Mouse (Mus musculus): ENCODE data around the gene Synpo2l. TPM values are rescaled to one million over a fixed set of nuclear protein-coding genes. Genes with fewer than 3 reads are reported as not detected.

Gene Synpo2l
- 0.07 TPM for polyA plus RNA-seq (2017; shearing (Covaris generic))

GRCm38 (mm10) chr14:20668154-20668810 is at the start of gene Synpo2l:
TSS of gene Synpo2l (minus strand) at chr14:20668354.

DNA sequence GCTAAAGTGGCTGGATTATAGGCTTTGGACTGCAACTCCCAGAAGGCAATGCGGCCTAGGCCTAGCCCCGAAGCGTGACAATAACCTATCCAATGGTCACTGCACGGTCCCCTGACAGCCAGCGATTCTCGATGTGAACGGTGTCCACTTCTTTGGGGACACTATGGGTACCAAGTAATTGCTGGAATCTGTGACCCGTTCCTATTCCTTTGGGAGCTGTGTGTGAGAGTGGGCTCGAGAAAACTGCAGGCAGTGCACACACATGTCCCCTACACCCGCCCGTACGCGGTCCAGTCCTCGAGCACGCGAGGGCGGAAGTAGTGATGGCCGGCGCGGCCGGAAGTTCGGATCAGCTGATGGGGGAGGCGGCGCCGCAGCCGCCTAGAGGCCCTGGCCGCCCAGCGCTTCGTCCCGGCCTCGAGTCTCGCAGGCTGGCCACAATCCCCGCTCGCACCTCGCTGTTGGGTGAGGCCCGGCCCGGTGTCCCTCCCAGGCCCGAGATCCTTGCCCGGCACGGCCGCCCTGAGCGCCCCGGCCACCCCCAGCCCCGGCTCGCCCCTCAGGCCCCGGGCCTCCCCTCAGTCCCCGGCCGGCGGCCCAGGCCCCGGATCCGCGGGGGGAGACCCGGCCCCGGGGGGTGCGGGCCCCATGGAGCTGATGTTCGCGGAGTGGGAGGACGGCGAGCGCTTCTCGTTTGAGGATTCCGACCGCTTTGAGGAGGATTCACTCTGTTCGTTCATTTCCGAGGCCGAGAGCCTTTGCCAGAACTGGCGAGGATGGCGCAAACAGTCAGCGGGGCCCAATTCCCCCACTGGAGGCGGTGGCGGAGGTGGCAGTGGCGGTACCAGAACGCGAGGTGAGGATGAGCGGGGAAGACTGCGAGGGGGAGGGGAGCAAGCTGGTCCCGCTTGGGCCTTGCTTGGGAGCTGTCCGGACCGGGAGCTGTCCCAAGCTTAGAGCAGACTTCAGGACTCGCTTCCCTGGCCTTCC is 39.3 kb upstream of the Synpo2l start, which contains the start of gene Zswim8:
TSS of gene Zswim8 (plus strand) at position 352 of the 990 bp plus-strand sequence.

DNA sequence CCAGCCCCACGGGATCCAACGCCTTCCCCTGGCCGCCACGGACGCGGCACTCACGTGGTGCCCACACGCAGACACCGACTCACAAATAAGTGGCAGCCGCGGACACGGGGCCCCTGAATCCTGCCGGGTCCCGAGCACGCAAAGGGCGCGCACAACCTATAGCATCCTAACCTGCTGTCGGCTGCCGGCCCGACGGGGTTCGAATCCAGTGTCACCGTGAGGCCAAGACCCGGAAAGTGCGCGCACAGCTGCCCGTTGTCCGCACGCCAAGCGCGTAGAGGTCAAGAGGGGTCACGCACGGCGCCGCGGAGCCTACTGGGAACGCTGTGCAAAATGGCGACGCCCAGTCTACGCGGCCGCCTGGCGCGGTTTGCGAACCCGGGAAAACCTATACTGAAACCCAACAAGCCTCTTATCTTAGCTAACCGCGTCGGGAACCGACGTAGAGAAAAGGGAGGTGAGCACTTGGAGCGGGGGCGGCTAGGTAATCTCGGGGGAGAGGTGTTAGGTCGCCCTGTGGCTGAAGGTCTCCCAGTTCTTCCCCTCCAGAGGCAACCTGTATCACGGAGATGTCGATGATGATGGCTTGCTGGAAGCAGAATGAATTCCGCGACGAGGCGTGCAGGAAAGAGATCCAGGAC is 34.7 kb upstream of the Synpo2l start, which contains the start of gene Chchd1:
TSS of gene Chchd1 (plus strand) at position 266 of the 641 bp plus-strand sequence.

GRCm38 (mm10) chr14:20694884-20695760 is 27.0 kb upstream of the Synpo2l start, which contains the start of gene Fut11:
TSS of gene Fut11 (plus strand) at chr14:20694968.

GRCm38 (mm10) chr14:20674064-20674833 is 6.1 kb upstream of the Synpo2l start, which contains the start of gene Sec24c:
TSS of gene Sec24c (plus strand) at chr14:20674308.

DNA sequence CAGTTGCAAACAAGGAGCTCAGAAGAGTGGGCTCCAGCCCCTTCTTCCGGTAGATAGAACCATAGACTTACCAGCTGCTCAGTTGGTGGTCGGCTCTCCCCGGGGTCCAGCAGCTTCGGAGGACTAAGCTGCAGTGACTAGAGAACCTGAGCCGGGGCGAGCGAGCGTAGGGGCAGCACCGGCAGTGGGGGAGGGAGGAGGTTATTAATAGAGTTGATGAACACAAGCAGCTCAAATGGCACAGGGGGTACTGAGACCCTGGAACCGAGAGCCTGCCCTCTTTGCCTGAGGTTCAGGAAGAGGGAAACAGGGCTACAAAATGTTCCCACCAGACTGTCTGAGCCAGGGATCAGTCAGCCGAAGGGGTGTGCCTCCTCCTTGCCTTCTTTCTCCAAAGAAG is 11.8 kb downstream of the Synpo2l start, which contains the start of gene Myoz1:
TSS of gene Myoz1 (minus strand) at position 180 of the 400 bp plus-strand sequence.

DNA sequence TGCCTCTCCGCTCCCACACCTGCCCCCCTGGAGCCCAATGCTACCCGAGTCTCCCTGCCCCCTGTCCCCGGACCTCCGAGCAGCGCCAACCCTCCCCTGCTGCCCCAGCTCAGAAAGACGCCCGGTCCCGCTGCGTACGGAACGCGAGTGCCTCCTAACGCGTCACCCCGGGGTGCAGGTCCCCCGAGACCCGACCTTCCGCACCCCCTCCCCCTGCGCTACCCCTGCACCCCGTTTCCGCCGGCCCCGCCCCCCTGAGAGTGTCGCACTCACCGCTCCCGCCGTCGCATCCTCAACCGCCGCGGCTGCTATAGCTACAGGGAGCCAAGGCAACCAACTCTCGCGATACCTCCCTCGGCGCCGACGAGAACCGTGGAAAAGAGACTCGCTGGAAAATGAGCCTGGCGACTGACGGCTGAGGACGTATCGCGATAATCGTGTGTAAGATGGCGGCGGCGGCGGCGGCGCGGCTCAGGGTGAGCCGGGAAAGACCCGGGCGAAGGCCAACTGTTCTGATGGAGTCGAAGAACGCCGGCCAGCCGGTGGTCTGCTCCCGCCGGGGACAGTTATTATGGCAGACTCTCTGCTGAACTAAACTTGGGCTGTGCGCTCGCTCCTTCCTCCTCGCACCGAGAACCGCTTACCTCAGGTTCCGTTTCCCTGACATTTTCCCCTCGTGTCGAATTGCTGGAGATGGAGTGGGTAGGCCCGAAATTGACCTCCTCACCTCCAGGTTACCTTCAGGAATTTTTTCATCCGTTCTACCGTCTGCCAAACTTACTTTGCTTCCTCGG is 27.3 kb downstream of the Synpo2l start, which contains the start of gene Usp54:
TSS of gene Usp54 (minus strand) at position 420 of the 794 bp plus-strand sequence.

Other genes with a start within 250 kb of the Synpo2l start
- not detected for gene Cfap70, start 216.1 kb downstream of the Synpo2l start, polyA plus RNA-seq (2017; shearing (Covaris generic))
- 56.3 TPM for gene Anxa7, start 188.2 kb downstream of the Synpo2l start, polyA plus RNA-seq (2017; shearing (Covaris generic))
- 0.89 TPM for gene Mss51, start 171.5 kb downstream of the Synpo2l start, polyA plus RNA-seq (2017; shearing (Covaris generic))
- gene Ppp3cb, start 121.8 kb downstream of the Synpo2l start, polyA plus RNA-seq (2017; shearing (Covaris generic)): 12.9 TPM
- gene Usp54, start 27.3 kb downstream of the Synpo2l start, polyA plus RNA-seq (2017; shearing (Covaris generic)): 4.7 TPM
- not detected for gene Myoz1, start 11.8 kb downstream of the Synpo2l start, polyA plus RNA-seq (2017; shearing (Covaris generic))
- 280 TPM for gene Sec24c, start 6.0 kb upstream of the Synpo2l start, polyA plus RNA-seq (2017; shearing (Covaris generic))
- 5.0 TPM for gene Fut11, start 26.6 kb upstream of the Synpo2l start, polyA plus RNA-seq (2017; shearing (Covaris generic))
- gene Chchd1, start 34.7 kb upstream of the Synpo2l start, polyA plus RNA-seq (2017; shearing (Covaris generic)): 135 TPM
- gene Zswim8, start 39.2 kb upstream of the Synpo2l start, polyA plus RNA-seq (2017; shearing (Covaris generic)): 19.9 TPM
- 13.4 TPM for gene Ndst2, start 66.2 kb upstream of the Synpo2l start, polyA plus RNA-seq (2017; shearing (Covaris generic))
- 9.9 TPM for gene Camk2g, start 125.7 kb upstream of the Synpo2l start, polyA plus RNA-seq (2017; shearing (Covaris generic))
- gene Plau, start 168.3 kb upstream of the Synpo2l start, polyA plus RNA-seq (2017; shearing (Covaris generic)): not detected

Data from activated CD4-positive, CD25-positive, alpha-beta regulatory T cell, adult 9 weeks (primary cell).